Mouse (Mus musculus): ENCODE measurements around the gene Pparg. TPM values are rescaled to one million over a fixed set of nuclear protein-coding genes. Genes with fewer than 3 reads are reported as not detected.

The Pparg gene
- total RNA-seq, 2 experiments from 2014 or later: 4.1 to 6.4 TPM

DNA sequence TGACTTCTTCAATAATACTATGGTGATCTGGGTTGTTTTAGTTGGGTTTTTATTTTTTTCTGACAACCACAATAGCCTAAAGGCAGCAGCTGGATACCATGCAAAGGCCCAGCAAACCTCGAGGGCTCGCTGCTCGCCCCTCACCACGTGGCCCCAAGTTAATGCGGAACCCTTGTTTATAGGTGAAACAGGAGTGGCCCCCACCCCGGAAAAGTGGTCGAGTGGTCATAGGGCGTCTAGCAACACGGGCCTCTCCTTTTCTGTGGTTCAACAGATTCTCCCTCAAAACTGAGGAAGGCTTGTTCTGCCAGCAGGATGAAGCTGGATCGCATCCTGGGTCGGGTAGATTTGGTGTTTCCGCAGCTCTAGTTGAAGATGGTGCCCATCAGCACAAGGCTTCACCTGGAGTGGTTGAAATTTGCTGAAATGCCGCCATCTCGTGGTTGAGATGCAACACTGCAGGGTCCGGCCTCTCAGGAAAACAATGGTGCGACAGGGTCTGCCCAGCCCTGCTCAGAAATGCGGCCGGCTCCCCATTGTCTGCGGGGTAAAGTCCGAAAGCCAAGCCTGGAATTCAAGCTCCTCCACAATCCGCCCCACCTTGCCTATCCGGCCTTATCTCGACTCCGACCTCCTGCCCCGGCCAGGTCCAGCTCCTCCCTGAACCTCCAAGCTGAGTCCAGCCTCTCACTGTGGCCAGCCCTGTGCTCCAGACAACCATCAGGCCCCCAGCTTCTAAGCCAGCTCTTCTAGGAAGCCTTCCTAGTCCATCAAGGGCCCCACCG, 178.1 kb downstream of the Pparg start:
- DNase-seq (ENCODE audit: low spot score in 2 of 2): peak; percentile 76 to 84
- intact Hi-C loops (cut with DNase I): loop anchor here (2.0 to 5.0 kb wide), 3 partner anchors 267 to 492 kb away; partner anchors contain the start of gene Gm17482

Other genes starting within 250 kb of the Pparg start
- 100 to 1,000 TPM; 509 to 518 TPM for gene Syn2, start 226.0 kb upstream of the Pparg start, total RNA-seq (2021)
- not detected for gene Gm17482, start 133.6 kb upstream of the Pparg start, total RNA-seq (2021)
- 10 to 100 TPM; 17.2 to 18.3 TPM for gene Timp4, start 108.7 kb upstream of the Pparg start, total RNA-seq (2021)
- 10 to 100 TPM; 19.5 to 21.2 TPM for gene Tsen2, start 183.7 kb downstream of the Pparg start, total RNA-seq (2021)
- not detected for gene Mkrn2os, start 231.6 kb downstream of the Pparg start, total RNA-seq (2021)
- 10 to 100 TPM; 35.5 to 42.0 TPM for gene Mkrn2, start 241.0 kb downstream of the Pparg start, total RNA-seq (2021)